Mouse (Mus musculus): ENCODE measurements around the gene Shkbp1. TPM values are rescaled to one million over a fixed set of nuclear protein-coding genes. Genes with fewer than 3 reads are reported as not detected.

The Shkbp1 gene
- total and polyA plus RNA-seq, 3 experiments: 24.2 to 77.0 TPM; not detected in 1

GRCm38 (mm10) chr7:27324161-27324560, 31.7 kb downstream of the Shkbp1 start:
- Histone ChIP-seq H3K9ac (ENCODE audit: control insufficient read depth, low read depth, low read length, poor library complexity, severe bottlenecking) (no peak overlapping the region), H3K27me3 (ENCODE audit: control insufficient read depth in 1 of 2, insufficient read depth in 2 of 2, low read length in 2 of 2) (no peaks in the 10 kb centered on the region), H3K9me3 (replicated peaks; ENCODE audit: insufficient read depth, low read length) (no peaks in the 10 kb centered on the region), H3K4me3 (ENCODE audit: control insufficient read depth in 1 of 2, insufficient read depth in 1 of 2, low read depth in 2 of 2, low read length in 2 of 2) (no peak overlapping the region), H3K36me3 (ENCODE audit: control insufficient read depth in 1 of 2, insufficient read depth in 2 of 2, low read length in 2 of 2) (no peaks in the 10 kb centered on the region), H3K4me1 (ENCODE audit: control insufficient read depth in 1 of 2, insufficient read depth in 2 of 2, low read length in 2 of 2) (0 out of 4 replicates have a peak, but pooled peaks cover 0 to 3% of the 10 kb centered on the region in 2 experiments), H3K27ac (ENCODE audit: control insufficient read depth, low read depth, low read length) (no peak overlapping the region), H3K79me2 (ENCODE audit: control insufficient read depth, insufficient read depth, low read length, poor library complexity) (no peaks in the 10 kb centered on the region)
- no peak for DNase-seq (ENCODE audit: low read depth, low spot score)
- no peak for TF ChIP-seq MAFK (IDR thresholded peaks at IDR 0.05; ENCODE audit: borderline replicate concordance, low read depth, low read length)
- TF ChIP-seq BHLHE40 (IDR thresholded peaks at IDR 0.05; ENCODE audit: borderline replicate concordance, low read depth, low read length): no peak
- TF ChIP-seq SMC3 (IDR thresholded peaks at IDR 0.05; ENCODE audit: low read depth, low read length): no peak
- TF ChIP-seq ZMIZ1 (IDR thresholded peaks at IDR 0.05; ENCODE audit: low read depth, low read length): no peak
- no peak for TF ChIP-seq POLR2A (IDR thresholded peaks at IDR 0.05; ENCODE audit: control insufficient read depth in 1 of 2, insufficient read depth in 1 of 2, low read depth in 1 of 2, low read length in 2 of 2, poor library complexity in 1 of 2)
- TF ChIP-seq ZKSCAN1 (IDR thresholded peaks at IDR 0.05; ENCODE audit: low read depth, low read length): no peak
- TF ChIP-seq HCFC1 (IDR thresholded peaks at IDR 0.05; ENCODE audit: low read depth, low read length): no peak

GRCm38 (mm10) chr7:27323001-27323400, 32.8 kb downstream of the Shkbp1 start:
- H3K27me3 ChIP-seq (ENCODE audit: control insufficient read depth in 1 of 2, insufficient read depth in 2 of 2, low read length in 2 of 2): no peaks in the 10 kb centered on the region
- TF ChIP-seq RAD21 (IDR thresholded peaks at IDR 0.05; ENCODE audit: low read depth, low read length) (no peak), MXI1 (IDR thresholded peaks at IDR 0.05; ENCODE audit: low read depth, low read length) (no peak), ETS1 (IDR thresholded peaks at IDR 0.05; ENCODE audit: low read depth, low read length) (no peak), POLR2AphosphoS5 (IDR thresholded peaks at IDR 0.05; ENCODE audit: borderline replicate concordance, low read depth, low read length) (no peak), ZMIZ1 (IDR thresholded peaks at IDR 0.05; ENCODE audit: low read depth, low read length) (no peak), NRF1 (IDR thresholded peaks at IDR 0.05; ENCODE audit: insufficient read depth, low read depth, low read length, poor library complexity, severe bottlenecking) (no peak), RCOR1 (IDR thresholded peaks at IDR 0.05; ENCODE audit: low read depth, low read length) (no peak), ZNF384 (IDR thresholded peaks at IDR 0.05; ENCODE audit: low read depth, low read length) (no peak), POLR2A (IDR thresholded peaks at IDR 0.05; ENCODE audit: control insufficient read depth in 1 of 2, insufficient read depth in 1 of 2, low read depth in 1 of 2, low read length in 2 of 2, poor library complexity in 1 of 2) (no peak), ZKSCAN1 (IDR thresholded peaks at IDR 0.05; ENCODE audit: low read depth, low read length) (no peak), USF2 (IDR thresholded peaks at IDR 0.05; ENCODE audit: borderline replicate concordance in 1 of 2, insufficient read depth in 1 of 2, low read depth in 1 of 2, low read length in 2 of 2) (no peak), UBTF (IDR thresholded peaks at IDR 0.05; ENCODE audit: borderline replicate concordance, insufficient read depth, low read depth, low read length) (no peak), CTCF (IDR thresholded peaks at IDR 0.05 in 2 of 3, conservative IDR thresholded peaks at IDR 0.05 in 1 of 3; ENCODE audit: control insufficient read depth in 1 of 3, insufficient read depth in 1 of 3, low read depth in 2 of 3, low read length in 3 of 3, poor library complexity in 1 of 3, severe bottlenecking in 1 of 3) (no peak), MAFK (IDR thresholded peaks at IDR 0.05; ENCODE audit: borderline replicate concordance, low read depth, low read length) (no peak), CHD1 (IDR thresholded peaks at IDR 0.05; ENCODE audit: low read depth, low read length) (no peak), NELFE (IDR thresholded peaks at IDR 0.05; ENCODE audit: low read depth, low read length) (no peak), GABPA (IDR thresholded peaks at IDR 0.05; ENCODE audit: low read depth, low read length) (no peak), POLR2AphosphoS2 (IDR thresholded peaks at IDR 0.05; ENCODE audit: low read length) (no peak), EP300 (IDR thresholded peaks at IDR 0.05; ENCODE audit: low read depth in 1 of 2, low read length in 2 of 2) (no peak)
- H3K79me2 ChIP-seq (ENCODE audit: control insufficient read depth, insufficient read depth, low read length, poor library complexity): no peaks in the 10 kb centered on the region

More at GRCm38 (mm10) chr7:27323001-27323400, 32.8 kb downstream of the Shkbp1 start:
- no peaks in the 10 kb centered on the region for H3K4me1 ChIP-seq (ENCODE audit: control insufficient read depth in 1 of 2, insufficient read depth in 2 of 2, low read length in 2 of 2)
- DNase-seq (ENCODE audit: low read depth, low spot score): no peak
- H3K27ac ChIP-seq (ENCODE audit: control insufficient read depth, low read depth, low read length): no peak overlapping the region
- no peaks in the 10 kb centered on the region for H3K9me3 ChIP-seq (replicated peaks; ENCODE audit: insufficient read depth, low read length)
- no peaks in the 10 kb centered on the region for H3K36me3 ChIP-seq (ENCODE audit: control insufficient read depth in 1 of 2, insufficient read depth in 2 of 2, low read length in 2 of 2)
- no peak overlapping the region for H3K4me3 ChIP-seq (ENCODE audit: control insufficient read depth in 1 of 2, insufficient read depth in 1 of 2, low read depth in 2 of 2, low read length in 2 of 2)
- H3K9ac ChIP-seq (ENCODE audit: control insufficient read depth, low read depth, low read length, poor library complexity, severe bottlenecking): no peak overlapping the region

All from MEL (cell line).